Comparison of ENCODE assay signal across 7 mouse cellular contexts in the genomic region with DNA sequence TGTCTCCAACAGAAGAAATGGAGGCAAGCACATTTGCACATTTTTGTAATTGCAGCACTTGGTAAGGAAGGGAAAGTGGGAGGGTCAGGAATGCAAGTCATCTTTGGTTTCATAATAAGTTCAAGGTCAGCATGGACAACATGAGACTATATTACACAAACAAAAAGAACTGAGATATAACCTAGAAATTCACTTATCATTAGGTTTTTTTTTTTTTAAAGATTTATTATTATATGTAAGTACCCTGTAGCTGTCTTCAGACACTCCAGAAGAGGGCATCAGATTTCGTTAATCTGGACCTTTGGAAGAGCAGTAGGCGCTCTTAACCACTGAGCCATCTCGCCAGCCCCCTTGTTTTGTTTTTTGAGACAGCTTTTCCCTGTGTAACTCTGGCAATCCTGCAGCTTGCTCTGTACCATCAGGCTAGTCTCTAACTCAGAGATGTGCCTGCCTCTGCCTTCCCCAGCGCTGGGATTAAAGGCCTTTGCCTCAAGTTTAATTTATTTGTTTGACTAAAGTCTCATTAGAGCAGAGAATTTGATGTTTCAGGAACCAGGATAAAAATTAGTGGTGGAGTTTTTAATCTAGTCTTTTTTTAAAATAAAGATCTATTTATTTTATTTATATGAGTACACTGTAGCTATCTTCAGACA. TPM values are rescaled to one million over a fixed set of nuclear protein-coding genes. Genes with fewer than 3 reads are reported as not detected.
A peak's percentile ranks its signal among the peaks of the same experiment; 100 is the strongest.
DNase-seq lines count a peak whose midpoint lies in the region; ATAC-seq and TF ChIP-seq lines count a peak whose summit lies in the region.

No protein-coding gene starts in this region.

- no peak for DNase-seq in lung, adult 2 months
- no peak for DNase-seq in adrenal gland, adult 18-20 months (ENCODE audit: low spot score in 2 of 2)
- no peak for DNase-seq in gastrocnemius, postnatal 25 days

- H3K4me1 ChIP-seq in lung, embryonic 16.5 days (replicated peaks; ENCODE audit: control insufficient read depth, insufficient read depth, low read length), result peaks cover 6% of the 10 kb centered on the region
- peaks cover 6% of the 10 kb centered on the region for H3K4me1 ChIP-seq in lung, adult 2 months (ENCODE audit: control insufficient read depth, insufficient read depth, low read length)
- peaks cover 12% of the 10 kb centered on the region for H3K4me1 ChIP-seq in embryonic facial prominence, embryonic 13.5 days
- peaks cover 8% of the 10 kb centered on the region for H3K4me1 ChIP-seq in limb, embryonic 12.5 days (replicated peaks)
- H3K4me1 ChIP-seq in stomach, embryonic 15.5 days, result peaks cover 4% of the 10 kb centered on the region; the same call in 1 of the 2 replicates

- H3K27ac ChIP-seq in lung, embryonic 16.5 days (ENCODE audit: low read length), result no peak overlapping the region
- H3K27ac ChIP-seq in embryonic facial prominence, embryonic 13.5 days, result peak overlapping the region; percentile 99
- no peak overlapping the region for H3K27ac ChIP-seq in limb, embryonic 12.5 days
- peak overlapping the region; percentile 99 for H3K27ac ChIP-seq in stomach, embryonic 15.5 days

- no peaks in the 10 kb centered on the region for H3K9me3 ChIP-seq in lung, embryonic 16.5 days (ENCODE audit: control insufficient read depth, low read length)
- H3K9me3 ChIP-seq in embryonic facial prominence, embryonic 13.5 days, result no peaks in the 10 kb centered on the region
- H3K9me3 ChIP-seq in limb, embryonic 12.5 days, result no peaks in the 10 kb centered on the region
- no peaks in the 10 kb centered on the region for H3K9me3 ChIP-seq in stomach, embryonic 15.5 days

- peak overlapping the region; percentile 78 for H3K4me2 ChIP-seq in lung, embryonic 16.5 days (ENCODE audit: low read depth, low read length)
- H3K4me2 ChIP-seq in embryonic facial prominence, embryonic 13.5 days, result peak overlapping the region; percentile 75
- H3K4me2 ChIP-seq in limb, embryonic 12.5 days, result peak overlapping the region; percentile 80
- peak overlapping the region; percentile 57 for H3K4me2 ChIP-seq in stomach, embryonic 15.5 days

- 55% methylated on average over 4 of the region's 4 CpGs for WGBS in lung, embryonic 16.5 days
- WGBS in lung, adult 2 months, result 53% methylated on average over 4 of the region's 4 CpGs
- 46% methylated on average over 4 of the region's 4 CpGs for WGBS in embryonic facial prominence, embryonic 13.5 days
- 51% methylated on average over 4 of the region's 4 CpGs for WGBS in limb, embryonic 12.5 days
- WGBS in stomach, embryonic 15.5 days, result 56% methylated on average over 4 of the region's 4 CpGs

- peak overlapping the region; percentile 100 for H3K4me3 ChIP-seq in lung, embryonic 16.5 days (ENCODE audit: low read length)
- no peak overlapping the region for H3K4me3 ChIP-seq in lung, adult 2 months (replicated peaks; ENCODE audit: extremely low read depth, low read depth, low read length)
- H3K4me3 ChIP-seq in embryonic facial prominence, embryonic 13.5 days, result peak overlapping the region; percentile 97
- peak overlapping the region; percentile 97 for H3K4me3 ChIP-seq in limb, embryonic 12.5 days (replicated peaks)
- peak overlapping the region; percentile 74 for H3K4me3 ChIP-seq in stomach, embryonic 15.5 days (replicated peaks)

- no peak overlapping the region; the same call in 1 of the 2 replicates for H3K9ac ChIP-seq in lung, embryonic 16.5 days (ENCODE audit: low read length)
- H3K9ac ChIP-seq in embryonic facial prominence, embryonic 13.5 days, result peak overlapping the region; percentile 99
- H3K9ac ChIP-seq in limb, embryonic 12.5 days (replicated peaks), result no peak overlapping the region
- no peak overlapping the region for H3K9ac ChIP-seq in stomach, embryonic 15.5 days

- TF ChIP-seq CTCF in lung, adult 2 months (IDR thresholded peaks at IDR 0.05; ENCODE audit: insufficient read depth, low read length), result no peak

- no peak for ATAC-seq in lung, embryonic 16.5 days (ENCODE audit: low read depth)
- ATAC-seq in embryonic facial prominence, embryonic 13.5 days (ENCODE audit: insufficient number of reproducible peaks, insufficient read depth, low FRiP score, low TSS enrichment, low read depth), result no peak
- no peak for ATAC-seq in limb, embryonic 12.5 days (ENCODE audit: insufficient number of reproducible peaks, insufficient read depth, low FRiP score, low TSS enrichment, low read depth)
- ATAC-seq in stomach, embryonic 15.5 days (ENCODE audit: insufficient read depth, low FRiP score, low read depth), result no peak

- TF ChIP-seq POLR2A in lung, adult 2 months (IDR thresholded peaks at IDR 0.05; ENCODE audit: borderline replicate concordance, extremely low read depth, low read depth, low read length), result no peak

- no peaks in the 10 kb centered on the region for H3K27me3 ChIP-seq in lung, embryonic 16.5 days (ENCODE audit: control insufficient read depth, insufficient read depth, low read depth, low read length)
- no peaks in the 10 kb centered on the region for H3K27me3 ChIP-seq in embryonic facial prominence, embryonic 13.5 days
- H3K27me3 ChIP-seq in limb, embryonic 12.5 days, result no peaks in the 10 kb centered on the region
- H3K27me3 ChIP-seq in stomach, embryonic 15.5 days (replicated peaks), result no peaks in the 10 kb centered on the region

- H3K36me3 ChIP-seq in lung, embryonic 16.5 days (ENCODE audit: control insufficient read depth, insufficient read depth, low read length), result peaks cover 8% of the 10 kb centered on the region; the same call in 1 of the 2 replicates
- peaks cover 14% of the 10 kb centered on the region for H3K36me3 ChIP-seq in embryonic facial prominence, embryonic 13.5 days
- peaks cover 19% of the 10 kb centered on the region for H3K36me3 ChIP-seq in limb, embryonic 12.5 days
- H3K36me3 ChIP-seq in stomach, embryonic 15.5 days, result 0 out of 2 replicates have a peak, but pooled peaks cover 3% of the 10 kb centered on the region

RNA-seq across cellular contexts. Expression of gene Luc7l, which starts 0.7 kb away (rescaled TPM):
- polyA plus RNA-seq in lung, embryonic 16.5 days (2015; fragmentation: Nextera tagmentation; extraction: Ambion mirVana), result 79.8 and 86.9 TPM in 2 replicates
- polyA plus RNA-seq in lung, adult 2 months (2012; rRNA removed), result 16.9 and 19.1 TPM in 2 replicates
- 134 TPM in 2 replicates for polyA plus RNA-seq in embryonic facial prominence, embryonic 13.5 days (2015; fragmentation: Nextera tagmentation; extraction: Ambion mirVana)
- 155 and 164 TPM in 2 replicates for polyA plus RNA-seq in limb, embryonic 12.5 days (2016; fragmentation: Nextera tagmentation; extraction: Ambion mirVana)
- 91.1 and 97.0 TPM in 2 replicates for polyA plus RNA-seq in stomach, embryonic 15.5 days (2015; fragmentation: Nextera tagmentation; extraction: Ambion mirVana)
- total RNA-seq in adrenal gland, adult 18-20 months (2021), result 10 to 100 TPM; 61.9 to 81.4 TPM
- total RNA-seq in gastrocnemius, postnatal 25 days (2021), result 10 to 100 TPM; 11.1 to 11.3 TPM

RNA-seq across cellular contexts. Expression of gene Fam234a, which starts 8.0 kb away (rescaled TPM):
- polyA plus RNA-seq in lung, embryonic 16.5 days (2015; fragmentation: Nextera tagmentation; extraction: Ambion mirVana), result 46.9 and 49.6 TPM in 2 replicates
- 60.4 and 76.1 TPM in 2 replicates for polyA plus RNA-seq in lung, adult 2 months (2012; rRNA removed)
- polyA plus RNA-seq in embryonic facial prominence, embryonic 13.5 days (2015; fragmentation: Nextera tagmentation; extraction: Ambion mirVana), result 39.1 and 43.1 TPM in 2 replicates
- polyA plus RNA-seq in limb, embryonic 12.5 days (2016; fragmentation: Nextera tagmentation; extraction: Ambion mirVana), result 36.4 and 36.6 TPM in 2 replicates
- 73.6 and 75.6 TPM in 2 replicates for polyA plus RNA-seq in stomach, embryonic 15.5 days (2015; fragmentation: Nextera tagmentation; extraction: Ambion mirVana)
- 100 to 1,000 TPM; 112 to 124 TPM for total RNA-seq in adrenal gland, adult 18-20 months (2021)
- 10 to 100 TPM; 61.0 to 71.0 TPM for total RNA-seq in gastrocnemius, postnatal 25 days (2021)

RNA-seq across cellular contexts. Expression of gene Arhgdig, which starts 44.4 kb away (rescaled TPM):
- polyA plus RNA-seq in lung, embryonic 16.5 days (2015; fragmentation: Nextera tagmentation; extraction: Ambion mirVana), result 3.6 and 4.3 TPM in 2 replicates
- 27.3 and 30.4 TPM in 2 replicates for polyA plus RNA-seq in lung, adult 2 months (2012; rRNA removed)
- polyA plus RNA-seq in embryonic facial prominence, embryonic 13.5 days (2015; fragmentation: Nextera tagmentation; extraction: Ambion mirVana), result 10.2 and 16.4 TPM in 2 replicates
- polyA plus RNA-seq in limb, embryonic 12.5 days (2016; fragmentation: Nextera tagmentation; extraction: Ambion mirVana), result 4.9 and 5.6 TPM in 2 replicates
- polyA plus RNA-seq in stomach, embryonic 15.5 days (2015; fragmentation: Nextera tagmentation; extraction: Ambion mirVana), result 118 and 143 TPM in 2 replicates
- total RNA-seq in adrenal gland, adult 18-20 months (2021), result 10 to 100 TPM; 12.7 to 13.2 TPM
- total RNA-seq in gastrocnemius, postnatal 25 days (2021), result 1 to 10 TPM; 1.2 to 2.2 TPM

RNA-seq across cellular contexts. Expression of gene Rgs11, which starts 49.3 kb away (rescaled TPM):
- 10.9 and 13.3 TPM in 2 replicates for polyA plus RNA-seq in lung, embryonic 16.5 days (2015; fragmentation: Nextera tagmentation; extraction: Ambion mirVana)
- 52.9 and 59.5 TPM in 2 replicates for polyA plus RNA-seq in lung, adult 2 months (2012; rRNA removed)
- 11.4 and 14.6 TPM in 2 replicates for polyA plus RNA-seq in embryonic facial prominence, embryonic 13.5 days (2015; fragmentation: Nextera tagmentation; extraction: Ambion mirVana)
- polyA plus RNA-seq in limb, embryonic 12.5 days (2016; fragmentation: Nextera tagmentation; extraction: Ambion mirVana), result 4.7 and 5.3 TPM in 2 replicates
- 27.2 and 32.1 TPM in 2 replicates for polyA plus RNA-seq in stomach, embryonic 15.5 days (2015; fragmentation: Nextera tagmentation; extraction: Ambion mirVana)
- 10 to 100 TPM; 40.8 to 47.1 TPM for total RNA-seq in adrenal gland, adult 18-20 months (2021)
- 1 to 10 TPM in 1 of 2 experiments, under 1 TPM in 1; 0.54 to 1.2 TPM for total RNA-seq in gastrocnemius, postnatal 25 days (2021)

RNA-seq across cellular contexts. Expression of gene Pdia2, which starts 53.1 kb away (rescaled TPM):
- polyA plus RNA-seq in lung, embryonic 16.5 days (2015; fragmentation: Nextera tagmentation; extraction: Ambion mirVana), result 0.20 and 0.31 TPM in 2 replicates
- polyA plus RNA-seq in lung, adult 2 months (2012; rRNA removed), result 0.62 and 0.70 TPM in 2 replicates
- 0.28 and 0.95 TPM in 2 replicates for polyA plus RNA-seq in embryonic facial prominence, embryonic 13.5 days (2015; fragmentation: Nextera tagmentation; extraction: Ambion mirVana)
- polyA plus RNA-seq in limb, embryonic 12.5 days (2016; fragmentation: Nextera tagmentation; extraction: Ambion mirVana), result 0.13 and 0.17 TPM in 2 replicates
- 121 and 146 TPM in 2 replicates for polyA plus RNA-seq in stomach, embryonic 15.5 days (2015; fragmentation: Nextera tagmentation; extraction: Ambion mirVana)
- total RNA-seq in adrenal gland, adult 18-20 months (2021), result under 1 TPM; 0.70 to 0.96 TPM
- not detected for total RNA-seq in gastrocnemius, postnatal 25 days (2021)

Comparison
In these comparisons a context has a peak if more than half of its experiments do, and no peak if none do; other contexts are left out.
1. H3K27ac ChIP-seq: peak in embryonic facial prominence, embryonic 13.5 days (single experiment) and stomach, embryonic 15.5 days (single experiment); none in lung, embryonic 16.5 days (single experiment) and limb, embryonic 12.5 days (single experiment).
2. Peak in every context shown above with its lines, with median percentiles within 50 percentile points of each other: H3K4me2 ChIP-seq.